Mouse (Mus musculus): ENCODE measurements around the gene S100a10.

GRCm38 (mm10) chr3:93517343-93517742 is 37.5 kb upstream of the S100a10 start:
- TF ChIP-seq POLR2A (IDR thresholded peaks at IDR 0.05; ENCODE audit: borderline replicate concordance, control insufficient read depth, low read depth, low read length) (no peak), CTCF (IDR thresholded peaks at IDR 0.05; ENCODE audit: control insufficient read depth, insufficient read depth, low read length) (no peak)

Data from bone marrow, adult 2 months (tissue).